Mouse (Mus musculus): ENCODE data around the gene Meaf6.

Meaf6 gene

DNA sequence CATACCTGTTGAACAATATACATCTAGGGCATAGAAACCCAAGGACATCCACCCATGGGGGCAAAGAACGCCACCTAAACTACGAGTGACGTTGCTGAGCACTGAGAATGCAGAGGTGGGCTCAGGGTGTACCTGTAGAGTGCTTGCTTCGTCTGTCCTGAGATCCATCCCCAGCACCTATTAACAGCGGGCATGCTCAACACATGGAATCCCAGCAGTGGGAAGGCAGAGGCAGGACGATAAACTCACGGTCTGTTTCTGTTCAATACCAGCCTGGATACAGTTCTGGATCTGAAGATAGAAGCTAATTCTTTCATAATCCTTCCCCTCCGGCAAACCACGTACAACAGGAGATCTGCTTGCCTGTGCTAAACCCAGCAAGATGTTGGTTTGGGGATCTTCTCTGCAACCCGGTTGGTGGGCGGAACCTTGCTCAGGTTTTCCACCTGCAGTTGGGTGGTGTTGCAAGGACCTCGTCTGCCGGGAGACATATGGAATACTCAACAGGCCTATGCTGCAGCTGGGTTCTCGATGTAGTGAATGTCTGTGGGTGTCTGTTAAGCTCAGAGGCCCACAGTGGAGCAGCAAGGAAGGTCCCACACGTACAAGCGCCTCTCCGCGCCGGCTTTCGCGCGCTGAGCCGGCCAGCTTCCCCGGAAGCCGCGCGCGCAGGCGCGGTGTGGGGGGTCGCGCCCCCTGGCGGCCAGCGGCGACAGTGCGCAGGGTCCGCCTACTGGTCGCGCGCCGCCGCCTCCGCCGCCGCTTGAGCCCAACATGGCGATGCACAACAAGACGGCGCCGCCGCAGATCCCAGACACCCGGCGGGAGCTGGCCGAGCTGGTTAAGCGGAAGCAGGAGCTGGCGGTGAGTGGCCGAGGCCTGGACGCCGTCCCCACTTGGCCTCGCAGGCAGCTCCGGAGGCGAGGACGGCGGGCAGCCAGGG lies at the start of gene Meaf6:
Meaf6 (plus strand) TSS at position 732 of the 943 bp plus-strand sequence.
- in situ Hi-C loops (cut with MboI, MseI) = no loop called here

GRCm38 (mm10) chr4:125044454-125044853 lies 40.5 kb upstream of the Meaf6 start:
- in situ Hi-C loops (cut with MboI, MseI) = no loop called here

DNA sequence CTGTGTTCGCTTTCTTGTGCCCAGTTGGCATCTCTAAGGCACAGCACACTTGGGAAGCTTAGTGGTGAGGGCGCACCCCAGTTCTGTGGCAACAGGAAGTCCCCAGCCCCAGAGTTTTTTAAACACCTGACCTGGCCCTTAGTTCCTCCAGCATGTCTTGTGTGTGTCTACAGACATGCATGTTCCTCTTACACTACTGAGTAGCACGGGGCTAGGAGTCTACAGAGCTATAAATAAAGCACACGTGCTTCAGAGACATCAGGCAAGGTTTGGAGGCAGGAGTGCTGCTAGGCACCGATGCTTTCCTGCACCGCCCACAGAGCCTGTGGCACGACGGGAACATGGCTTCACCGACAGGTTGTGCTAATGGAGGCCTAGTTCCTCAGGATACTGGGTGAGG lies 29.5 kb upstream of the Meaf6 start:
- in situ Hi-C loops (cut with MboI, MseI) = loop anchor here (25.0 kb wide), 1 partner anchor 343 kb away; the partner anchor contains the start of genes Fhl3 and Sf3a3

- in situ Hi-C loops (cut with MboI, MseI) = loop anchor here (25.0 kb wide), 1 partner anchor 344 kb away; the partner anchor contains the start of genes Fhl3 and Sf3a3
Observed at GRCm38 (mm10) chr4:125056476-125056875, 28.5 kb upstream of the Meaf6 start.

DNA sequence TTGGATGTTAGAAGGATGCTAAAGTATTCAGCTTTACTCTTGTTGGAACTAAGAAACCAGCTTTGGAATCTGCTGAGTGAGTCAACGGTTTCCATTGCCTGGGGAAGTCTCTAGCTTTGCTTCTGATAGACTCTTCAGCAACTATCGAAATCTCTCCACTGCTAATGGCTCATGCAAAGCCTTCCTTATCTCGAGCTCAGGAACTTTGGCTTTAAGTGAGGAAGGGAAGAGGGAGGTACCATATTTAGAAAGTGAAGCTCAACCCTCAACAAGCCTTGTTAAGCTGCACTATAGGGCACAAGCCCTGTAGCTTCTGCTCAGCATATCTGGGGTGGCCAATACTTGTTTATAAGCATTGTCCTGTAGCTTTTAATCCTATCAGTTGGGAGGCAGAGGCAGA lies 27.7 kb upstream of the Meaf6 start:
- in situ Hi-C loops (cut with MboI, MseI) = loop anchor here (25.0 kb wide), 1 partner anchor 345 kb away; the partner anchor contains the start of genes Fhl3 and Sf3a3

- in situ Hi-C loops (cut with MboI, MseI) = loop anchor here (25.0 kb wide), 1 partner anchor 346 kb away; the partner anchor contains the start of genes Fhl3 and Sf3a3
Observed at GRCm38 (mm10) chr4:125058033-125058432, 26.9 kb upstream of the Meaf6 start.

GRCm38 (mm10) chr4:125059025-125059424 lies 25.9 kb upstream of the Meaf6 start:
- in situ Hi-C loops (cut with MboI, MseI) = loop anchor here (25.0 kb wide), 1 partner anchor 347 kb away; the partner anchor contains the start of genes Fhl3 and Sf3a3

- in situ Hi-C loops (cut with MboI, MseI) = loop anchor here (25.0 kb wide), 1 partner anchor 352 kb away; the partner anchor contains the start of genes Fhl3 and Sf3a3
Observed at GRCm38 (mm10) chr4:125063829-125064228, 21.1 kb upstream of the Meaf6 start.

- in situ Hi-C loops (cut with MboI, MseI) = loop anchor here (5.0 to 25.0 kb wide), 2 partner anchors 57 to 353 kb away; partner anchors contain the start of genes Fhl3 and Sf3a3
Observed at GRCm38 (mm10) chr4:125065517-125066307, 19.2 kb upstream of the Meaf6 start, which contains the start of gene Dnali1. Gene Dnali1, minus strand, starts transcription at chr4:125065703.

DNA sequence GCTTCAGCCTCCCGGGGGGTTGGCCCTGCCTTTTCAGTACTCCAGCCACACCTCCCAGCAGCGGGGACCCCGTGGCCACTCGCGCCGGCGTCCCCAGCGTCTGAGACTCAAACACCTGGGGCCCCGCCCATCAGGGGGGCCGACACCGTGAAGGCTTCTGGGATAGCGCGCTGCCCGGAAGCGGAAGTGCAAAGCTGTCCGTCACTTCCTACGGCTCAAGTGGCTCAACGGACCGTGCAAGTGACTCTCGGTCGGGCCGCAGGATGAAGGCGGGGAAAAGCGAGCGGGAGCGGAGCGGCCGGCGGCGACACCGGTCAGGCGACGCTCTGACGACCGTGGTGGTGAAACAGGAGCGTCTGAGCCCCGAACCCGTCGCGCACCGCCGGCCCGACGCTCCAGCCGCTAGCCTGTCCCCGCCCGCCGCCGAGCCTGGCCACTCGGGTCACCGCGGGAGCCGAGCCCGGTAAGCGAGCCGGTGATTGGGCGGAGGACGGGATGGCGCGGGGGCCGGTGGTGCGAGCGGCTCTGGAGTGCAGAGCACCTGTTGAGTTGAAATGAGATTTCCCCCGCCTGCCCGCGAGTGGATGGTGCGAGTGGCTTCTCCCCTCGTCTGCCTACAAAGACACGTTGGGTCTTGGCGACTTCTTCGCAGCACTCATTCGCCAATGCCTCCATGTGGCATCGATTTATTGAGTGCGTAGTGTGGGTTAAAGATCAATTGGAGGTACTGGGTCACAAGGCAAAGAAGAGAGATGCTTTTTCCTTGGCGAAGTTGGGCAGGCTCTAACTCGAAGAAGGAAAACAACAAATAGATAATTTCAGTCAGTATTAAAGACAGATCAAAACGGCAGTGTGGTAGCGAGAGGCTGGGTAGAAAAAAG lies 18.2 kb upstream of the Meaf6 start, which contains the start of gene Snip1:
Snip1 (plus strand) TSS at position 183 of the 881 bp plus-strand sequence.
- in situ Hi-C loops (cut with MboI, MseI) = loop anchor here (5.0 to 25.0 kb wide), 2 partner anchors 56 to 354 kb away; partner anchors contain the start of genes Fhl3 and Sf3a3

- in situ Hi-C loops (cut with MboI, MseI) = no loop called here
Observed at GRCm38 (mm10) chr4:125077700-125078099, 7.2 kb upstream of the Meaf6 start.

DNA sequence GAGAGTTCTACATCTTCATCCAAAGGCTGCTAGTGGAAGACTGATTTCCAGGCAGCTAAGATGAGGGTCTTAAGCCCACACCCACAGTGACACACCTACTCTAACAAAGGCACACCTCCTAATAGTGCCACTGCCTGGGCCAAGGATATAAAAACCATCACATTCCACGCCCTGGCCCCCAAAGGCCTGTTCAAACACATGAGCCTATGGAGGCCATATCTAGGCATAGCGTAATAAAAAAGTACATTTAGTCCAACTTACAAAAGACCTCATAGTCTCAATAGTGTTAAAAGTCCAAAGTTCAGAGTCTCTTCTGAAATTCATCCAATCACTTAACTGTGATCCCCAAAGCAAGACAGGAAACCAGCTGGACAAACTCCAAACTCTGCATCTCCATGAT lies 6.2 kb upstream of the Meaf6 start:
- in situ Hi-C loops (cut with MboI, MseI) = no loop called here

- in situ Hi-C loops (cut with MboI, MseI) = no loop called here
Observed at GRCm38 (mm10) chr4:125085346-125085841, 460 bp downstream of the Meaf6 start.

GRCm38 (mm10) chr4:125093031-125093430 lies 8.1 kb downstream of the Meaf6 start:
- in situ Hi-C loops (cut with MboI, MseI) = no loop called here

DNA sequence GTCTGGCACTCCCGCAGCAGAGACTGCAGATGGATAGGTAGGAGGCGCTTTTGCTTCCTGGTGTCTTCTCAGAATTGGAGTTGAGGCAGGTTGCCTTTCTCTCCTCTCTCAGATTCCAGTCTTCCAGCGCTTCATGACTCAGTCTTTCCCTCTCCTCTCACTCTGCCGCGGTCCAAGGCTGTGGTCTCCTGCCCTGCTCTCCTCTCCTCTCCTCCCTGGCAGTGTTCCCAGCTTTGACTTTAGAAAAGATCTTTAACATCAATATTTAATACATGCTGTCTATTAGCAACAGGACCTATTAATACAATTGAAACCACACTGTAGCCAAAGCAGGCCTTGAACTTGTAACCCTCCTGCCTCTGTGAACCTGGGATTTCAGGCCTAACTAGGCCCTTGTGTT lies 11.1 kb downstream of the Meaf6 start:
- in situ Hi-C loops (cut with MboI, MseI) = loop anchor here (5.0 kb wide), 1 partner anchor 144 kb away; no protein-coding TSS in a partner anchor

DNA sequence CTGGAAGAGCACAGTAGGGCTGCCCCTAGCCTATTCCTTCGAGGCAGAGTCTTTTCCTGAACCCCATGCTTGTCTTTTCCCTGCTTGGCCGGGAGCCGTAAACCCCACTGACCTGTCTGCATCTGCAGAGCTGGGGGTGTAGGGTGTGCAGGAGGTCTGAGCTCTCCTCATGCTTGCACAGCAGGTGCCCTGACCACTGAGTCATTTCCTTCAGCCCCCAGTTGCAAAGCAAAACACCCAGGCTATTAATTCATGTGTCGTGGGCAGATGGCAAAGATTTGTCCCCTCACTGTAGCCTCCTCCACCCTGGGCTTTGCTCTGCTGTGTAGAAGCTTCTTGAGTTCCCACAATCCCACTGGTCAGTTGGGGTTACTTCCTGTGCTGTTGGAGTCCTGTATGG lies 12.5 kb downstream of the Meaf6 start:
- in situ Hi-C loops (cut with MboI, MseI) = loop anchor here (5.0 kb wide), 1 partner anchor 145 kb away; no protein-coding TSS in a partner anchor

GRCm38 (mm10) chr4:125099458-125099857 lies 14.5 kb downstream of the Meaf6 start:
- in situ Hi-C loops (cut with MboI, MseI) = loop anchor here (5.0 kb wide), 1 partner anchor 147 kb away; no protein-coding TSS in a partner anchor

DNA sequence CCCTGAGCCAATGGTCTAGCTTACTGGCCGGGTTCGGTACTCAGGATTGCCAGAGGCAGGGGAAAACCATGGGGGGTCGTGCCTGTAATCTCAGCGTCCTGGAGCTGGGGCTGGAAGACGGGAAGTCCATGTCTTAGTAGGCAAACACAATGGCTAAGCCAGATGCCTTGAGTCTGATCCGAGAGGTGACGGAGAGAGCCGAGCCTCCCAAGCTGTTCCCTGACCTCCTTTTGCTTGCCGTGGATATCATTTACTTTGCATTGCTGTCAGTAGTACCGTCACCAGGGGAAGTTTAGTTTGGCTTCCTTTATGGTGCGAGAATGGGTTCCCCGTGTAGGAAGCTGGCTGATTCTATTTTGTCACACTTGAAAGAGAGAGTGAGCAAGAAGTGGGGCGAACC lies 16.4 kb downstream of the Meaf6 start:
- in situ Hi-C loops (cut with MboI, MseI) = no loop called here

GRCm38 (mm10) chr4:125105354-125105753 lies 20.4 kb downstream of the Meaf6 start:
- in situ Hi-C loops (cut with MboI, MseI) = no loop called here

DNA sequence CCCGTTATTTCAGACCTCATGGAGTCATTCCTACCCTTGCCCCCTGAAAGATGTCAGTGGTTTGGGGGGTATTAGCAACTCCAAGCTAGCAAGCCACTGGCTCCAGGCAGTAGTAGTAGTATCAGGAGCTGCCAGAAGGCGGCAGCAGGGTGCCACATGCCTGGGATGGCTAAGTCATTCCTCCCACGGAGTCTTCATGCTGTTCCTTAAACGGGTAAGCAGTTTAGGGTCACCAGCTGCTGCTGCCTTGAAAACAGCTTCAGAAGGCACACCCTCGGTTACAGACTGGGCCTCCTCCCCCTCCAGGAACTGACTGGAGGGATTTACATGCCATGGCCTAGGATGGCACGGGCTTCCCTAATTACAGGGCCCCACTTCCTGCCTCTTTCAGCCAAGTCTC lies 29.7 kb downstream of the Meaf6 start:
- in situ Hi-C loops (cut with MboI, MseI) = no loop called here

Measured in regulatory T cell (primary cell).